Mouse (Mus musculus): ENCODE results near the gene Car15. TPM values are rescaled to one million over a fixed set of nuclear protein-coding genes. Genes with fewer than 3 reads are reported as not detected.

The Car15 gene
- polyA plus RNA-seq, 1 experiment: 48.4 TPM

- no peak for TF ChIP-seq CTCF (IDR thresholded peaks at IDR 0.05; ENCODE audit: borderline replicate concordance, insufficient read depth, low read depth, low read length)
- 0 out of 2 replicates have a peak, but pooled peaks have one; percentile 20 for TF ChIP-seq POLR2A (IDR thresholded peaks at IDR 0.05; ENCODE audit: borderline replicate concordance, insufficient read depth, low read length)
- Histone ChIP-seq H3K27me3 (ENCODE audit: control insufficient read depth, insufficient read depth, low read length) (peaks cover 1% of the 10 kb centered on the region; the same call in 1 of the 2 replicates), H3K4me3 (replicated peaks; ENCODE audit: insufficient read depth, low read depth, low read length) (peak overlapping the region; percentile 56), H3K27ac (ENCODE audit: insufficient read depth, low read length) (0 out of 2 replicates have a peak overlapping the region, but pooled peaks have one; percentile 6), H3K4me1 (ENCODE audit: control insufficient read depth, insufficient read depth, low read length) (peaks cover 8% of the 10 kb centered on the region)
- 2% methylated on average over 71 of the region's 73 CpGs for WGBS
- peak; percentile 88 to 89 for DNase-seq
Measured at GRCm38 (mm10) chr16:17807192-17808009, 30.8 kb downstream of the Car15 start.

DNA sequence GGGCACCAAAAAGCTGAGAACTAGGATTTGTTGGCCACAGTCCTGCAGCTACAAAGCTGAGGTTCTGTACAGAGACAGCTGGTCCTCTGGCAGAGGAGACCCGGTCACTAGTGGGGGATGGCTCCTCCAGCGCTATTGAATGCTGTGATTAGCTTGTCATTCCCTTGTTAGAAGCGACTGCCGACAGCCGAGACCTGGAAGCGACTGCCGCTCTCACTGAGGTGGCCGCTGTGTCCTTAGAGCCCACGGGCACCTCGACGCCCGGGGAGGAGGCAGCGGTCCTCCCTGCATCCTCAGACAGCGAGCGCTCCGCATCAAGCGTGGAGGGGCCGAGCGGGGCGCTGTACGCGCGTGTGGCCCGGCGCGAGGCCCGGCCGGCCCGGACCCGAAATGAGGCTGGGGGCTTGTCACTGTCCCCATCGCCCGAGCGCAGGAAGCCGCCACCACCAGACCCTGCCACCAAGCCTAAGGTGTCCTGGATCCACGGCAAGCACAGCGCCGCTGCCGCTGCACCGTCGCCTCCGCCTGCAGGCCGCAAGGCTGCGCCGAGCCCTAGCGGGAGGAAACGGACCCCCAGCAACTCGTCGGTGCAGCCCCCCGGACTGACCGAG is 31.5 kb downstream of the Car15 start:
- H3K4me1 ChIP-seq (ENCODE audit: control insufficient read depth, insufficient read depth, low read length): peaks cover 9% of the 10 kb centered on the region
- peak; percentile 45 to 71 for DNase-seq

DNA sequence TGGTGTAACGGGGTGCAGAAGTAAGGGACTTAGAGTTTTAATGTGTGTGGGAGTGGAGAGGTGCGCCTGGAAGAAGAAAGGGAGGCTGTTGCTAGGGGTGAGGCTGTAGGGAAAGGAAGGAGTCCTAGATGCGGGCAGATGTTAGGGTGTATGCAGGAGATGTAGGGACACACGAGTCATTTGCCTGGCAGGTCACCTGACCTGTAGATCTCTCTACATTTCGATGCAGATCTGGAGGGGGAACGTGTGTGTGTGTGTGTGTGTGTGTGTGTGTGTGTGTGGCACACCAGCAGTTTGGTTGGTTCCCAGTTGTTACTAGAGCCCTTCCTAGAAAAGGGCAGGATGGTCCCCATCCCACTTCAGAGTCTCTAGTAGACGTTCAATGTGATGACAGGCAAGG is 33.2 kb downstream of the Car15 start:
- DNase-seq: no peak
- H3K4me3 ChIP-seq (replicated peaks; ENCODE audit: insufficient read depth, low read depth, low read length): no peak overlapping the region
- peaks cover 1% of the 10 kb centered on the region; the same call in 1 of the 2 replicates for H3K27me3 ChIP-seq (ENCODE audit: control insufficient read depth, insufficient read depth, low read length)
- H3K4me1 ChIP-seq (ENCODE audit: control insufficient read depth, insufficient read depth, low read length): peaks cover 9% of the 10 kb centered on the region
- TF ChIP-seq POLR2A (IDR thresholded peaks at IDR 0.05; ENCODE audit: borderline replicate concordance, insufficient read depth, low read length): no peak
- no peak for TF ChIP-seq CTCF (IDR thresholded peaks at IDR 0.05; ENCODE audit: borderline replicate concordance, insufficient read depth, low read depth, low read length)
- 44% methylated on average over 7 of the region's 7 CpGs for WGBS
- no peak overlapping the region for H3K27ac ChIP-seq (ENCODE audit: insufficient read depth, low read length)

More for the DNA sequence above, 31.5 kb downstream of the Car15 start:
- Histone ChIP-seq H3K27me3 (ENCODE audit: control insufficient read depth, insufficient read depth, low read length) (peaks cover 1% of the 10 kb centered on the region; the same call in 1 of the 2 replicates), H3K4me3 (replicated peaks; ENCODE audit: insufficient read depth, low read depth, low read length) (peak overlapping the region; percentile 56), H3K27ac (ENCODE audit: insufficient read depth, low read length) (0 out of 2 replicates have a peak overlapping the region, but pooled peaks have one; percentile 6)
- no peak for TF ChIP-seq POLR2A (IDR thresholded peaks at IDR 0.05; ENCODE audit: borderline replicate concordance, insufficient read depth, low read length)
- TF ChIP-seq CTCF (IDR thresholded peaks at IDR 0.05; ENCODE audit: borderline replicate concordance, insufficient read depth, low read depth, low read length): no peak
- WGBS: 2% methylated on average over 48 of the region's 50 CpGs

DNA sequence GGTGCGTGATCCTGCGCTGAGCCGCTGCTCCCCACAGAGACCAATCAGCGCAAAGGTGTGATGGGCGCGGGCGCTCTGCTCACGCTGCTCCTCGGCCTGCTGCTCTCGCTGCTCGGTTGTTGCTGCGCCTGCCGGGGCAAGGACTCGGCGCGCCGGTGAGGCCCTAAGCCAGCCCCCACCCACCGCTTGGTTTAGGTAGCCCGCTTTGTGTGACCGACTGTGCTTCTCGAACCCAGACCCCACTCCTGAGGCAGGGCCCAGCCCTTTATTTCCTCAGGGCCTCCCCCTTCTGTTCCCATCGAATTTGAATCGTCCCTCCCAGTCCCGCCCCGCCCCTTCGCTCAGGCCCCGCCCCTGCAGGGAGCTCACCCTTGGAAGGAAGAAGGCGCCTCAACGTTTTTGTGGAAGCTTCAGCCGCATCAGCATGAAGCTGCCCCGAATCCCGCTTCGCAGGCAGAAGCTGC is 33.7 kb downstream of the Car15 start:
- no peak for TF ChIP-seq CTCF (IDR thresholded peaks at IDR 0.05; ENCODE audit: borderline replicate concordance, insufficient read depth, low read depth, low read length)
- TF ChIP-seq POLR2A (IDR thresholded peaks at IDR 0.05; ENCODE audit: borderline replicate concordance, insufficient read depth, low read length): no peak
- Histone ChIP-seq H3K4me3 (replicated peaks; ENCODE audit: insufficient read depth, low read depth, low read length) (no peak overlapping the region), H3K4me1 (ENCODE audit: control insufficient read depth, insufficient read depth, low read length) (peaks cover 9% of the 10 kb centered on the region), H3K27ac (ENCODE audit: insufficient read depth, low read length) (no peak overlapping the region), H3K27me3 (ENCODE audit: control insufficient read depth, insufficient read depth, low read length) (peaks cover 1% of the 10 kb centered on the region; the same call in 1 of the 2 replicates)
- 9% methylated on average over 33 of the region's 33 CpGs for WGBS
- DNase-seq: peak in 1 of 2 experiments; percentile 40

GRCm38 (mm10) chr16:17803675-17804448 is 34.3 kb downstream of the Car15 start:
- Histone ChIP-seq H3K4me3 (replicated peaks; ENCODE audit: insufficient read depth, low read depth, low read length) (no peak overlapping the region), H3K27ac (ENCODE audit: insufficient read depth, low read length) (no peak overlapping the region), H3K27me3 (ENCODE audit: control insufficient read depth, insufficient read depth, low read length) (peaks cover 1% of the 10 kb centered on the region; the same call in 1 of the 2 replicates), H3K4me1 (ENCODE audit: control insufficient read depth, insufficient read depth, low read length) (peaks cover 9% of the 10 kb centered on the region)
- no peak for DNase-seq
- WGBS: 37% methylated on average over 33 of the region's 33 CpGs
- no peak for TF ChIP-seq POLR2A (IDR thresholded peaks at IDR 0.05; ENCODE audit: borderline replicate concordance, insufficient read depth, low read length)
- no peak for TF ChIP-seq CTCF (IDR thresholded peaks at IDR 0.05; ENCODE audit: borderline replicate concordance, insufficient read depth, low read depth, low read length)

DNA sequence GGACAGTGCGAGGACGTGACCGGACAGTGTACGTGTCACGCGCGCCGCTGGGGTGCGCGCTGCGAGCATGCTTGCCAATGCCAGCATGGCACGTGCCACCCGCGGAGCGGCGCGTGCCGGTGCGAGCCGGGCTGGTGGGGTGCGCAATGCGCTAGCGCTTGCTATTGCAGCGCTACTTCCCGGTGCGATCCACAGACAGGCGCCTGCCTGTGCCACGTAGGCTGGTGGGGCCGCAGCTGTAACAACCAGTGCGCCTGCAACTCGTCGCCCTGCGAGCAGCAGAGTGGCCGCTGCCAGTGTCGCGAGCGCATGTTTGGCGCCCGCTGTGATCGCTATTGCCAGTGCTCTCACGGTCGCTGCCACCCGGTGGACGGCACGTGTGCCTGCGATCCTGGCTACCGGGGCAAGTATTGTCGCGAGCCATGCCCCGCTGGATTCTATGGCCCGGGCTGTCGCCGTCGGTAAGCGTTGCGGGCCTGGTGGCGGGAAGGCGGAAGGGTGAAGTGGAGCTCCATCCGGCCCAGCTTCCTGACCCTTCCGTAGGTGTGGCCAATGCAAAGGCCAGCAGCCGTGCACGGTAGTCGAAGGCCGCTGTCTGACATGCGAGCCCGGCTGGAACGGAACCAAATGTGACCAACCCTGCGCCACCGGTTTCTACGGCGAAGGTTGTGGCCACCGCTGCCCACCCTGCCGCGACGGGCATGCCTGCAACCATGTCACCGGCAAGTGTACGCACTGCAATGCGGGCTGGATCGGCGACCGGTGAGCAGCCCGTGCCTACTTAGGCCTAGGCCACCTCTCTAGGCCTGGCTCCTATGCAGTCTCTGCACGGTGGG is 35.1 kb downstream of the Car15 start:
- 4% methylated on average over 83 of the region's 83 CpGs for WGBS
- peaks cover 9% of the 10 kb centered on the region for H3K4me1 ChIP-seq (ENCODE audit: control insufficient read depth, insufficient read depth, low read length)
- H3K27ac ChIP-seq (ENCODE audit: insufficient read depth, low read length): no peak overlapping the region
- TF ChIP-seq CTCF (IDR thresholded peaks at IDR 0.05; ENCODE audit: borderline replicate concordance, insufficient read depth, low read depth, low read length): no peak
- no peak for TF ChIP-seq POLR2A (IDR thresholded peaks at IDR 0.05; ENCODE audit: borderline replicate concordance, insufficient read depth, low read length)
- H3K4me3 ChIP-seq (replicated peaks; ENCODE audit: insufficient read depth, low read depth, low read length): peak overlapping the region; percentile 25
- H3K27me3 ChIP-seq (ENCODE audit: control insufficient read depth, insufficient read depth, low read length): peaks cover 1% of the 10 kb centered on the region; the same call in 1 of the 2 replicates
- peak in 1 of 2 experiments; percentile 51 for DNase-seq
